Comparison of ENCODE assay signal across 22 mouse cellular contexts in genomic region chr11:22089346-22089745, GRCm38 (mm10).
DNase-seq lines count a peak whose midpoint lies in the region; ATAC-seq and TF ChIP-seq lines count a peak whose summit lies in the region.
"Had no signal": no experiment of that assay in that cellular context is flagged by ENCODE, and none has a peak within 500 bp of the region (broad histone marks: within the 10 kb centered on the region; RNA-seq: fewer than 3 reads in every experiment).

No protein-coding gene starts in this region.

- H3K4me2 ChIP-seq in forebrain, embryonic 11.5 days (ENCODE audit: low read depth, low read length, severe bottlenecking) = no peak overlapping the region
- H3K4me2 ChIP-seq in forebrain, embryonic 16.5 days (ENCODE audit: low read length) = no peak overlapping the region
- no peak overlapping the region for H3K4me2 ChIP-seq in forebrain, embryonic 12.5 days
- H3K4me2 ChIP-seq in forebrain, embryonic 13.5 days = no peak overlapping the region

- TF ChIP-seq POLR2A in brain, embryonic 14.5 days (IDR thresholded peaks at IDR 0.05; ENCODE audit: borderline replicate concordance, extremely low read depth, insufficient read depth, insufficient read length, poor library complexity, severe bottlenecking) = no peak

- no peak; the same call in 1 of the 2 replicates for ATAC-seq in forebrain, embryonic 11.5 days (replicated peaks; ENCODE audit: low FRiP score)
- no peak for ATAC-seq in forebrain, embryonic 16.5 days
- peak; percentile 61; the same call in 1 of the 2 replicates for ATAC-seq in forebrain, embryonic 12.5 days (ENCODE audit: low FRiP score)
- no peak; the same call in 1 of the 2 replicates for ATAC-seq in forebrain, embryonic 13.5 days
- ATAC-seq: activated CD4-positive, CD25-positive, alpha-beta regulatory T cell, adult 4 months; CD4-positive, CD25-positive, alpha-beta regulatory T cell, adult 4 months; Patski had no signal

- 46% methylated on average over 8 of the region's 8 CpGs for WGBS in forebrain, embryonic 11.5 days
- 41% methylated on average over 8 of the region's 8 CpGs for WGBS in forebrain, embryonic 16.5 days
- 45% methylated on average over 8 of the region's 8 CpGs for WGBS in forebrain, embryonic 12.5 days
- WGBS in forebrain, embryonic 13.5 days = 40% methylated on average over 8 of the region's 8 CpGs

- DNase-seq in forebrain, embryonic 11.5 days (ENCODE audit: low spot score) = peak; percentile 58
- DNase-seq in brain, embryonic 14.5 days (ENCODE audit: low read depth) = peak; percentile 44
- DNase-seq in heart, adult 9 months (ENCODE audit: low spot score in 2 of 2) = no peak
- DNase-seq: adrenal gland, adult 2 months; adrenal gland, adult 8-10 months; adrenal gland, postnatal 10 days; adrenal gland, postnatal 14 days; adrenal gland, postnatal 25 days; adrenal gland, postnatal 36 days; B cell, adult 2 months; cerebellum, adult 11 months; cerebellum, adult 11-12 months; cerebellum, adult 18-20 months; cerebellum, adult 2 months had no signal

- no peaks in the 10 kb centered on the region for H3K27me3 ChIP-seq in forebrain, embryonic 11.5 days (ENCODE audit: control insufficient read depth, insufficient read depth, low read length)
- no peaks in the 10 kb centered on the region for H3K27me3 ChIP-seq in forebrain, embryonic 16.5 days (replicated peaks; ENCODE audit: control insufficient read depth, insufficient read depth, low read length)
- no peaks in the 10 kb centered on the region for H3K27me3 ChIP-seq in forebrain, embryonic 12.5 days
- no peaks in the 10 kb centered on the region for H3K27me3 ChIP-seq in forebrain, embryonic 13.5 days
- H3K27me3 ChIP-seq: CH12.LX, Patski had no signal

- no peaks in the 10 kb centered on the region for H3K9me3 ChIP-seq in forebrain, embryonic 11.5 days (ENCODE audit: control insufficient read depth, low read length)
- H3K9me3 ChIP-seq in forebrain, embryonic 16.5 days (ENCODE audit: control insufficient read depth, low read length) = no peaks in the 10 kb centered on the region
- no peaks in the 10 kb centered on the region for H3K9me3 ChIP-seq in forebrain, embryonic 12.5 days
- H3K9me3 ChIP-seq in forebrain, embryonic 13.5 days (replicated peaks) = no peaks in the 10 kb centered on the region
- H3K9me3 ChIP-seq: G1E had no signal

- no peak overlapping the region for H3K9ac ChIP-seq in forebrain, embryonic 11.5 days (ENCODE audit: low read length)
- H3K9ac ChIP-seq in forebrain, embryonic 16.5 days (replicated peaks; ENCODE audit: low read depth, low read length) = no peak overlapping the region
- no peak overlapping the region for H3K9ac ChIP-seq in forebrain, embryonic 12.5 days
- no peak overlapping the region for H3K9ac ChIP-seq in forebrain, embryonic 13.5 days

- TF ChIP-seq CTCF in brain, embryonic 14.5 days (IDR thresholded peaks at IDR 0.05; ENCODE audit: borderline replicate concordance, extremely low read depth, insufficient read depth, insufficient read length) = no peak

- no peak overlapping the region for H3K27ac ChIP-seq in forebrain, embryonic 11.5 days (ENCODE audit: low read depth, low read length)
- H3K27ac ChIP-seq in forebrain, embryonic 16.5 days (ENCODE audit: low read length) = no peak overlapping the region
- H3K27ac ChIP-seq in forebrain, embryonic 12.5 days = no peak overlapping the region
- no peak overlapping the region for H3K27ac ChIP-seq in forebrain, embryonic 13.5 days

- no peak overlapping the region for H3K4me3 ChIP-seq in forebrain, embryonic 11.5 days (ENCODE audit: low read depth, low read length)
- no peak overlapping the region for H3K4me3 ChIP-seq in forebrain, embryonic 16.5 days (replicated peaks; ENCODE audit: low read length)
- no peak overlapping the region for H3K4me3 ChIP-seq in forebrain, embryonic 12.5 days (replicated peaks)
- H3K4me3 ChIP-seq in forebrain, embryonic 13.5 days = no peak overlapping the region

- H3K4me1 ChIP-seq in forebrain, embryonic 11.5 days (replicated peaks; ENCODE audit: control insufficient read depth, insufficient read depth, low read length) = no peaks in the 10 kb centered on the region
- no peaks in the 10 kb centered on the region for H3K4me1 ChIP-seq in forebrain, embryonic 16.5 days (replicated peaks; ENCODE audit: control insufficient read depth, insufficient read depth, low read length)
- no peaks in the 10 kb centered on the region for H3K4me1 ChIP-seq in forebrain, embryonic 12.5 days
- H3K4me1 ChIP-seq in forebrain, embryonic 13.5 days = 0 out of 2 replicates have a peak, but pooled peaks cover 3% of the 10 kb centered on the region

- no peaks in the 10 kb centered on the region for H3K36me3 ChIP-seq in forebrain, embryonic 11.5 days (ENCODE audit: control insufficient read depth, insufficient read depth, low read length)
- H3K36me3 ChIP-seq in forebrain, embryonic 16.5 days (ENCODE audit: control insufficient read depth, insufficient read depth) = no peaks in the 10 kb centered on the region; the same call in 1 of the 2 replicates
- peaks cover 3% of the 10 kb centered on the region; the same call in 1 of the 2 replicates for H3K36me3 ChIP-seq in forebrain, embryonic 12.5 days (replicated peaks)
- H3K36me3 ChIP-seq in forebrain, embryonic 13.5 days (ENCODE audit: poor library complexity, severe bottlenecking) = no peaks in the 10 kb centered on the region
- H3K36me3 ChIP-seq: G1E had no signal

Comparison
In these comparisons a context has a peak if more than half of its experiments do, and no peak if none do; other contexts are left out.
1. DNase-seq: peak in forebrain, embryonic 11.5 days (single experiment) and brain, embryonic 14.5 days (single experiment); none in heart, adult 9 months (0 of 2).